Mouse (Mus musculus): ENCODE results near the gene Grm3. TPM values are rescaled to one million over a fixed set of nuclear protein-coding genes. Genes with fewer than 3 reads are reported as not detected.

The Grm3 gene
- polyA plus RNA-seq, 2 experiments from 2014 or later = not detected

DNA sequence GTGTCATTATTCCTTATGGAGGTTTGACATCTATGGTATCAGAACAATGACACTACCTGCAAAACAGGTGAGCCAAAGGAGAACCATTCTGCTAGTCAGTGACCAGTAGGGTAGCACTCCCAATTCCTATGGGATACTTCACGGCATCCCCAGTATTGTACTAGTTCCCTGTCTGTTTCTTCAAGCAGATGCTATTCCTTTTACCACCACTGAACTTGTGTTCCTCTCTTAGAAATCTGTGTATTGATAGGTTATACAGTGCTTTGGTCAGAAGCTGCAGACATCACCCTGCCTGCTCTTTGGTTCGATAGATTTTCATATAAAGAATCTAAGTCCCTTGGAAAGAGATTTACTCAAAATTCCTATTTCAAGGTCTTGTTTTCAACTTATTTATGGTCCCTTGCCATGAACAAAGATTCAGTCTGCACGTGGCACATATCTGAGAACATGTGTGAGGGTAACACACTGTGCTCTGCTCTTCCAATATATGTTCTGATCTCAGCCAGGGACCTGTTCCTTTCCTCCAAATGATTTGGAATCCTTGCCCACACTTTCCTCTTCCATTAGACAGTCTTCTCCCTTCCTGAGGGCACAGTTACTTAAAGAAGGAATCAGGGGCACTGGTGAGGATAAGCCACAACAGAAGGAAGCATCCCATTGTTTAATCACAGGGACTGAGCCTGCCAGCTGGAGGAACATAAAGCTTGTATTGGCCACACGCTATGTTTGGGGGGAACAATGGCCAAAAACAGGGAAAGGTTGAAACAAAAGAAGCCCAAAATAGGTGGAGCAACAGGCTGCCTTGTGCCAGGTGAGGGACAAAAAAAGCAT lies 102.5 kb downstream of the Grm3 start:
- no peak for ATAC-seq

DNA sequence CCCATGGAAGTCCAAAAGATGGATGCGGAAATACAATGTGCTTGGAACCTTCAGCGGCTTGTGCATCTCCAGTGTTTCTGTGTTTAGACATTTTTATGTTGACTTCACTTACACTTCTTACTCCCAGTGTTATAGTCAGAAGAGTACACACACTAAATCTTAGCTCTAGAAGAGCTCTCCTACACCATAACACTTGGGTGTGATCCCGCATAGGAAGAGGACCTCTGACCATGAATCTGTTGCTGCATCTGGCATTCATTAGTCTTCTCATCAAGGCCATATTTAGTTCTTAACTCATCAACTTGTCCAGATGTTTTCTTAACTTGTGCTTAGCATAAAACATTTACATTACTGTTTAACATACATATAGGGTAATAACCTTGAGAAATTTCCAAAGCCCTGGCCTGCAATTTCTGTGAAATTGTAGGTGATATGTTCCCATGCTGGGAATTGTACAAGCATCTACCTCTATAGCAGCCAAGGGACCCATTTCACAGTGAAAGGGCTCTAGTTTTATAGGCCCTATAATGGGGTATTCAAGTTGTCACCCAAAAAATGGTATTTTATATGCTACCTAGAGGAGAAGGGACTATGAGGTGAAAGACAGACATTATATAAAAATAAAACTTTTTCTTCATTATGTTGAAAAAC lies 103.4 kb downstream of the Grm3 start:
- ATAC-seq = no peak

DNA sequence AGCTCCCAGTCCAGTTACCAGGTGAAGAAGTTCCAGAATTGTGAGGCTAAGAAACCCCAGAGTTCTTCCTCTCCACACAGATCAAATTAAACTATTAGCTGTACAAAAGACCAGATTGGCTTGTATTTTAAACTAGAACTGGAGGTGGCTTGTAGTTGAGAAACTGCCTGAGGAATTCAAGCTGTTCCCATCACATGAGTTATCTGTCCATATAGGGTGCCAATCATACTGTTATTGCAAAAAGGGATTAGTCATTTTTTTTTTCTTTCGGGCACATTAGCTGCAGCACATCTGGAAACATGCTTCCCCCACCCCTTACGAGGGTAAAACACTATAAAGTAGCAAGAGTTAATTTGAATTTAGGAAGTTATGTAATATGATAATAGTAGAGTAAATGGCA lies 145.9 kb downstream of the Grm3 start:
- ATAC-seq = no peak

DNA sequence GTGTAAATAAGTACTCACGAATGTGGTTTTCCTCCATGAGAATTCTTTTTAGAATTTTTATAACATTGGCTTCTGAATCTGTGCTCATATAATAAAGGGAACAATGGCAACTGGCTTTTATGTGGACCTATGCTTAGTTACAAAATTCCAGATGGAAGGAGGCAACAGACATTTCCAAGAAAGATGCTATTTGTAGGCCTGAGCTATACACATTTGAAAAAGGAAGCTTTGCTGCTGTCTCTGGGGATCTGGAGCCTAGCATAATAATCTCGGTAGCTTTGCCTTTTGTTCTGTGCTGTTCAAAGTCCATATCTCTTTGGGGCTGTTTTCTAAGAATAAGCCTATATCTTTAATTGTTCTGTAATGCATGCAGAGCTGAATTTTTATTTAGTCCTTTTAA lies 146.4 kb downstream of the Grm3 start:
- ATAC-seq = no peak

DNA sequence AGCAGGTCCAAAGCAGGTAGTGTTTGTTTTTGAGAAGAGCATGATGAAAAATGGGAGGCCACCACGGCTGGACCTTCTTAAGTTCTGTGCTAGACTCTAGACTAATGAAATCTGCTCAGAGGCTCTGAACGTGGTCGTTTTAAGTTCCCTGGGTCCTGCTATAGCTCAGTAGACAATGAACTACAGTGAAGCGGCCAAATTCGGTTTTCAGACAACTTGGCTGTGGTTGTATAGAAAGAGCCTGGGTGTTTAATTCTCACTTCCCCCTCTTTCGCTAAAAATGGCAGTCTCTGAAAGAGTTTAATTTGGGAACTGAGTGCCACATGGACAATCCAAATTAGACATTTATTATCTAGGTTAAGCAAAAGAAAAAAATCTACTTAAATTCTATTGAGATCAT lies 154.0 kb downstream of the Grm3 start:
- ATAC-seq = no peak

DNA sequence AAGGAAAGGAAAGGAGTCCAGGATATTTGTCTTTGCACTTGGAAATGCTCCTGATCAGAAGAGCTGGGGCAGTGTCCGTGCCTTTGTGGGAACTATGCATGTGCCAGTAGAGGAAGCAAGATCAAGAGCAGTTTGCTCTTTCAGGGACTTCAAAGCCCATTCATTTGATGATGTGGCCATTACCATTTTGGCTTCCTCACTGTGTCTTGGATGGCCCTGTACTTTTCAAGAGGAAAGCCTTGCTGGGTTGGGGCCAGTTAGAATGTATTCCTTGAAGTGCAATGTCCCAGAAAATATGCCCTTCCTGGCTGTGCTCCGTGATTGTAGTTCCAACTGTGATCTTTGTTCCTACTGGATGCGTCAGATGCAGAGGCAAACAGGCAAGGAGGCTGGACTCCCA lies 167.3 kb downstream of the Grm3 start:
- no peak for ATAC-seq

DNA sequence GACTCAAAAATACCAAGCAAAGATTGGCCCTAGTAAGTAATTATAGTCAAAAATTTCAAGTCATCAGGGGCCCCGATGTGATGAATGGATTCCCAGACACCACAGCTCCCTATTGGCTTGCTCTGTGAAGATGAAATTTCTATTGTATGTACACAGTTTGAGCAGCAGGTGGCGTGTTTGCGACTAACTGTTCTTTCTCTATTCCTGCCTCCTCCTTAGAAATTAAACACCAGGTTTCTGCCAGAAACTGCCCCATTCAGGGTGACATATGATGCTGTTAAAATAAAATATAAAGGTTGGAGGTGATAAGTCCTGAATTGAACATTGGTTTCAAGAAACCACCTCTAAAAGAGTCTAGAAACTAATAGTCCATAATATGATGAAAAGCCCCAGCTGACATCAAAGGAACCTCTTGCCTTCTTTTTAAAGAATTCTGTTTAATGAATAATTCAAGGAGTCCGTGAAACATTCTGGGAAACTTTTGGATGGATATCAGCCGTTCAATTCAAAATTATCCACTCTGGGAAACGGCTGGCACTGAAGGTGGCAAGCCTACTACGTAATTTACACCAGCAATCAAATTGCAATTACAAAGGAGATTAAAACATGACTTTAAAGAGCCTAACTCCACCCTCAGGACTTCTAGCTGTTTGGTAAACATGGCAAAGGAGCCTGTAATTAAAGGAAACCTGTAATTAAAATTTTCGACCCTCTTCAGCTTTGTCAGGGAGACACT lies 184.0 kb downstream of the Grm3 start:
- ATAC-seq = no peak

DNA sequence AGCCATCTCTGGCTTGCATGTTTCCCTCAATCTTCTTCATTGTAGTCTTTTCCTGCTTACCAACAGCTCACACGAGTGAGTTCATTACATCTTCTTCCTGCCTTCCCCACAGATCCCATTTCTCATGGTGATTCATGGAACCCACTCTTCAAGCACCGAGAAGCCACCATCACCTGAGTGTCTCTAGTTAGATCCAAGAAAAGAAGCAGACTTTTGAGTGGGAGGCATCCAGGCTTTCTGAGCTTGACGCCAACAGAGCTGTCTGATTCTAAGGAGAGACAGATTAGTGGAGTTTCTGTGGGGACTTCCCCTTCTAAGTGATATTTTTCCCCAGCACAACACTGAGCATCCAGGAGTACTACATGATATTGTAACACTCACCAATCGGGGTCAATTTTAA lies 199.5 kb downstream of the Grm3 start:
- no peak for ATAC-seq

DNA sequence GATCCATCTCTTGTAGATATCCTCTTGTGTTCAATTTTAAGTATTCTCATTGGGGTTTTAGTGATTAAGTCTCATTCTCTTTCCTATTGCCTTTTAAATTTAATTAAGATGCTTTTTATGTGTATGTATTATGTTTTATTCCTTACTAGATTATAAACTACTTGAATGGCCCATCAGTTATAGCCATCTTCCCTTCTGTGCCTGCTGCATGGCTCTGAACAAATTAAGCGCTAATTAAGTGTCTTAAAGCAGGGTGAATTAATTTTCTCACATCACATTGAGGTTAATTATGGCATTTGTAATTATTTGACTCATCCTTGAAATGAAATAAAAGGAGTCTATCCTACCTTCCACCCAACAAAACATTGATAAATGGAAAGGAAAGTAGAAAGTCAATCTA lies 213.9 kb downstream of the Grm3 start:
- no peak for ATAC-seq

DNA sequence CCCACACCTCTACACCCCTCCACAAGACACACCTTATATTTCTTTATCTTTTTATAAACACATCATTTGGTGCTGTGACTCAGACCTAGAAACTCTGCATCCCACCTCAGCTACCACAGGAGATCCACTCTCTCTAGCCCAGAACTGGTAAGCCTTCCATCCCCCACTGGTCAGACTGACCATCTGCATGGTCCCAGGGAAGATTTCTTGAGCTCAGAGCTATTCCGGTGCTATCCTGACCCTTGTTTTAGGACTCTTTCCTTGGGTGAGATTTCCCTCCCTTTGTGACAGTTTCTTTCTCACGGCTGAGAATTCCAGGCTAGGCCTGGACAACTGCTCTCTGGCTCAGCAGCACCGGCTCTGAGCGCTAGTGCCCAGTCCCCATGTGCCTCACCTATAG lies 227.7 kb downstream of the Grm3 start:
- no peak for ATAC-seq

DNA sequence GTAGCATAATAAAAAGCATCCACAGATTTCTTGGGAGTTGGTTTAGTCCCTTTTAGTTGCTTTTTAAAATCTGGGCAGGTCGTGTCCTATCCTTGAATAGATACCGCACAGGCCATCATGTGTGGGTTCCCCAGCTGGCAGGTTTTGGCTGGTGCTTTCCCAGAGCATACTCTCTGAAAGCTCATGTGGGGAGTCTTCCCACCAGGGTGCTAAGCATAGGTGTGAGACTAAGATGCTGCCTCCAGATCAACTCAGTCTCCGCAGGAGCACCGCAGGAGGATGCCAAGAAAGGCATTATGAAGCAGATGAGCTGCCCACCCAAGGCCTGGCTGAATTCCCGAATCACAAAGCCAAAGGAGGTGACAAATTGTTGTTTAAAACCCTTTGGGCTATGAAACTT lies 229.5 kb downstream of the Grm3 start:
- no peak for ATAC-seq

DNA sequence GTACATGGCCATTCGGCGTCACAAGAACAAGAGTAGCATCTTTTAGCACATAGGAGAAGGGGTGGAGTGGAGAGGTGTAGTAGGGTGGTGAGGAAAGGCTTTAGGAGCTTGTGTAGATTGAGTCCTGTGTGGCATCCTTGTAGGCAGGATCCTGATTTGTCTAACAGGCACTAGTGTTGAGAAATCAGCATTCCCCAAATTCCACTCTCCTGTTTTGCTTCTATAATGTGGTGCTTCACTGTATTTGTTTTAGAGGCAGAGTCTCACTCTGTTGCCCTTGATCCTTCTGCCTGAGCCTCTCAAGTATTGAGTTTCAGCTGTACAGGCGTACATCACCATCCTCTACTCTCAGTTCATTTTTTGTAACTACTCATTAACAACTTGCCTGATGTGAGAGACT lies 247.4 kb downstream of the Grm3 start:
- no peak for ATAC-seq

DNA sequence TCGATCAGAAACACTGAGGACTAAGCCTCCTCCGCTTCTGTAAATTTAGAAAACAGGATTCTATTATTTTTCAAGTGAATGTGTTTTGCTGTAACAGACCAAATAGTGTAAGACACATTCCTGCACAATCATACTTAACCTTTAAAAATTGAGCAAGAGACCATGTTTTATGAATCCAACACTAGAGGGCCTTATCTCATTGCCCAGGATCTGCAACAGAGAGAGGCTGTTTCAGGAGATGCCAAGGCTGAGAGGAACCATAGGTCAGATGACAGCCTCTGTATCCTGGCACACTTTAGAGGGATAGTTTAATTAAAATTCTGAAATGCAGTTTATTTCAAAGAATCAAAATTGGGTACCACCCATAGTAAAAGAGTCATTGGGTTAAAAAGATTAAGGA lies 271.7 kb downstream of the Grm3 start:
- no peak for ATAC-seq

DNA sequence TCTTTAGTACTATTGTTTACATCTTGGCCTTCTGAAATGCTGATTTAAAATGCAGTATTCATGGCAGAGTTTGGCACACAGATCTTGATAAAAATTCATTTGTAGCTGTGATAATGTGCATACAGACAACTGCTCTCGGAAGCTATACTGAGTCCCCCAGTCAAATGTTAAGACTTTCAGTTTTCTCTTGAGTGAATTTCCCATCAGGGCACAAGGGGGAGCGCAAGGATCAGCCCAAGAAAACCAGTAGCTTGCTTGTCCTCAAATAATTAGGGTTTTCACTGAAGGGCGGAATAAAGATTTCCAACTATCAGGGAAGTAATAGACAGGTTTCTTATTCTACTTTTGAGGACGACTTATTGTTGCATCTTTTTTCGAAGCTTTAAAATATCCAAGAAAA lies 275.4 kb downstream of the Grm3 start:
- no peak for ATAC-seq

DNA sequence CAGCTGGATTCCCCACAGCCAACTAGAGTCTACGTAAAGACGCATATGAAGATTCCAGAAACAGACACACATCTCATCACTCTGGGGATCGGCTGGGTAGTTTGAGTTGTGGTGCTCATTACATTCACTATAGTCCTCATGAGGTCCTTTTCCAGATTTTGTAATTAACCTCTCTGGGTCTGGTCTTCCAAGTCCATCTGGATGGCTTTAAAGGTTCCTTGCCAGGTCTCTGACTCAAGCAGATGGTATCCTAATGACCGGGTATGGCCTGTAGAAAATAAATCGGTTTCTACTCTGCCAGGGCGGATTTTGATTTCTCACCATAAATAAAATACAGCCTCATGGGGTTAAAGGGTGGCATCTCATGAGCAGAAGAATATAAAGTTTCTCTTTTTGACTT lies 276.0 kb downstream of the Grm3 start:
- ATAC-seq = no peak

DNA sequence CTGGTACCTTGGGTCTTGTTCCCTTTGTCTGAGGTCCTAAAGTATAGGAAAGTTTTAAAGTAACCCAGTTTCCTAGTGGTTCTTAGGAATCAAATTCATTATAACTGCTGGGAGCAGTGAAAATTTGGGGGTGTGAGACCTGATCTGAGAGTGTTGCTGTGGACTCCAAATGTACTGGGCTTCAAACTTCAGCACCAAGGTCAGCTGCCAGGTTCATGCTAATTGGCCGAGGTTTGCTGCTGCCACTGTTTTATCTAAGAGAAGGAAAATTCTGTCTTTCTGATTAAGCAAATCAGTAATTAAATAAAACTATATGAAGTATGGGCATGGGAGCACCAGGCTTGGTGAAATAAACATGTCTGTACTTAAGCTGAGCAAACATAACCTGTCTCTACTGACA lies 278.8 kb downstream of the Grm3 start:
- no peak for ATAC-seq

Measured in activated CD4-positive, CD25-positive, alpha-beta regulatory T cell, adult 4 months (primary cell).